Mouse (Mus musculus) liver, embryonic 13.5 days (tissue): ENCODE measurements at regions not wholly inside any gene's neighbourhood (a gene's known extent, or its start where the extent isn't known, plus 50 kb on each side); places are given as distances from the start of the nearest gene placed in this dataset.
A peak's percentile ranks its signal among the peaks of the same experiment; 100 is the strongest.

Experiments
- ATAC-seq: fragments of 200-750 bp; cut with Nextera tagmentation; 2 replicates; pipeline ENCODE4 v1.8.0; 2017; ENCODE audit warnings: low read depth, mild to moderate bottlenecking, moderate number of reproducible peaks, moderate library complexity
- DNase-seq: peaks from one replicate; pipeline ENCODE4 v3.0.0; 2022
- H3K27ac ChIP-seq: fragments of 300-500 bp; sonication (generic); 2 replicates; pipeline ENCODE4 v1.5.1; 2015; ENCODE audit warnings: moderate library complexity, mild to moderate bottlenecking, inconsistent platforms
- H3K27me3 ChIP-seq: fragments of 300-500 bp; sonication (generic); 2 replicates; pipeline ENCODE4 v1.6.1; 2015; ENCODE audit warnings: mild to moderate bottlenecking, inconsistent platforms
- H3K36me3 ChIP-seq: fragments of 300-500 bp; sonication (generic); 2 replicates; pipeline ENCODE4 v1.6.1; 2015; ENCODE audit warnings: mild to moderate bottlenecking, inconsistent platforms
- H3K4me1 ChIP-seq: fragments of 300-500 bp; sonication (generic); replicated peaks from 2 replicates; pipeline ENCODE4 v1.6.1; 2015; ENCODE audit warnings: inconsistent platforms
- H3K4me2 ChIP-seq: fragments of 300-500 bp; sonication (generic); 2 replicates; pipeline ENCODE4 v1.6.1; 2015; ENCODE audit warnings: inconsistent platforms, mild to moderate bottlenecking, moderate library complexity
- H3K4me3 ChIP-seq: fragments of 300-500 bp; sonication (generic); replicated peaks from 2 replicates; pipeline ENCODE4 v1.5.1; 2015; ENCODE audit warnings: mild to moderate bottlenecking, inconsistent platforms
- H3K9ac ChIP-seq: fragments of 300-500 bp; sonication (generic); 2 replicates; pipeline ENCODE4 v1.6.1; 2015; ENCODE audit warnings: mild to moderate bottlenecking, inconsistent platforms
- H3K9me3 ChIP-seq: fragments of 300-500 bp; sonication (generic); replicated peaks from 2 replicates; pipeline ENCODE4 v1.6.1; 2016; ENCODE audit warnings: inconsistent platforms
- WGBS: fragments of 180-500 bp; shearing (Covaris S2); methylation state at CpG from one replicate; pipeline ENCODE4 v1.1.7; 2015; ENCODE audit not compliant: insufficient replicate concordance; 5-methylcytosine and 5-hydroxymethylcytosine counted together

DNA sequence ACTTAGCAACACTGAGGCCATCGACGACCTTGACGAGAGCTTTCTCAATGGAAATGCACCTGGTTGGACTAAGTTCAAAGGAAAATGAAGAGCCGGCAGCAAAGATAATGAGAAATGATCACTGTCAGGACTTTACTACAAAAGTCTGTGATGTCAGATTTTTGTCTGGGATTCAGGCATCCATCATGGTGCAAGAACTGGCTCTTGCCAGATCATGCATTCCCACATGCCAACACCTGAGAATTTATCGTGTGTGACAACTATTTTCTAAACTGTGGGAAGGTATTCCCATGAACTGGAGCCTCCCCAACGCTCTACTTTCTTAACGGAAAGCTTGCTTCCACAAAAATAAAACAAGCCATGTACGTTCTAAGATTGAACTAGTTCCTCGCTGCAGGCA lies 58.1 kb downstream of the Irx6 start:
- Histone ChIP-seq H3K4me2 (no peak overlapping the region), H3K9ac (no peak overlapping the region), H3K27me3 (no peaks in the 10 kb centered on the region), H3K4me3 (no peak overlapping the region), H3K36me3 (no peaks in the 10 kb centered on the region), H3K4me1 (no peaks in the 10 kb centered on the region), H3K9me3 (no peaks in the 10 kb centered on the region), H3K27ac (no peak overlapping the region)
- DNase-seq (no peak), ATAC-seq (no peak)
- WGBS: 67% methylated on average over 9 of the region's 9 CpGs

GRCm38 (mm10) chr8:92735646-92736045 lies 61.6 kb downstream of the Irx6 start:
- ATAC-seq (no peak), DNase-seq (no peak)
- Histone ChIP-seq H3K36me3 (no peaks in the 10 kb centered on the region), H3K27me3 (no peaks in the 10 kb centered on the region), H3K9me3 (no peaks in the 10 kb centered on the region), H3K9ac (no peak overlapping the region), H3K27ac (no peak overlapping the region), H3K4me3 (no peak overlapping the region), H3K4me2 (no peak overlapping the region), H3K4me1 (no peaks in the 10 kb centered on the region)
- 73% methylated on average over 9 of the region's 9 CpGs for WGBS

GRCm38 (mm10) chr8:92738080-92738479 lies 64.0 kb downstream of the Irx6 start:
- Histone ChIP-seq H3K9ac (no peak overlapping the region), H3K4me1 (no peaks in the 10 kb centered on the region), H3K36me3 (no peaks in the 10 kb centered on the region), H3K4me2 (no peak overlapping the region), H3K4me3 (no peak overlapping the region), H3K27me3 (no peaks in the 10 kb centered on the region), H3K9me3 (no peaks in the 10 kb centered on the region), H3K27ac (no peak overlapping the region)
- no peak for ATAC-seq
- no peak for DNase-seq
- WGBS: 29% methylated on average over 1 of the region's 1 CpGs

- no peak overlapping the region for H3K4me2 ChIP-seq
- no peaks in the 10 kb centered on the region for H3K4me1 ChIP-seq
- H3K9ac ChIP-seq: no peak overlapping the region
- H3K9me3 ChIP-seq: no peaks in the 10 kb centered on the region
- WGBS: 82% methylated on average over 9 of the region's 9 CpGs
- ATAC-seq (no peak), DNase-seq (no peak)
- no peak overlapping the region for H3K4me3 ChIP-seq
- H3K36me3 ChIP-seq: no peaks in the 10 kb centered on the region
- no peaks in the 10 kb centered on the region for H3K27me3 ChIP-seq
- no peak overlapping the region for H3K27ac ChIP-seq
These were observed 66.3 kb downstream of the Irx6 start for GRCm38 (mm10) chr8:92740286-92740808.

GRCm38 (mm10) chr8:92741836-92742235 lies 67.7 kb downstream of the Irx6 start:
- Histone ChIP-seq H3K36me3 (no peaks in the 10 kb centered on the region), H3K9ac (no peak overlapping the region), H3K9me3 (no peaks in the 10 kb centered on the region), H3K27ac (no peak overlapping the region), H3K27me3 (no peaks in the 10 kb centered on the region), H3K4me3 (no peak overlapping the region), H3K4me1 (no peaks in the 10 kb centered on the region), H3K4me2 (no peak overlapping the region)
- DNase-seq (no peak), ATAC-seq (no peak)
- 49% methylated on average over 3 of the region's 3 CpGs for WGBS

- H3K36me3 ChIP-seq: no peaks in the 10 kb centered on the region
- no peak overlapping the region for H3K27ac ChIP-seq
- ATAC-seq: no peak
- no peaks in the 10 kb centered on the region for H3K27me3 ChIP-seq
- H3K4me1 ChIP-seq: no peaks in the 10 kb centered on the region
- DNase-seq: no peak
- no peak overlapping the region for H3K4me2 ChIP-seq
- H3K9ac ChIP-seq: no peak overlapping the region
- H3K4me3 ChIP-seq: no peak overlapping the region
- WGBS: 65% methylated on average over 12 of the region's 12 CpGs
- no peaks in the 10 kb centered on the region for H3K9me3 ChIP-seq
These were observed 69.0 kb downstream of the Irx6 start for GRCm38 (mm10) chr8:92743108-92743507.

- H3K27ac ChIP-seq: no peak overlapping the region
- H3K27me3 ChIP-seq: no peaks in the 10 kb centered on the region
- no peak for DNase-seq
- no peak for ATAC-seq
- WGBS: 63% methylated on average over 7 of the region's 7 CpGs
- no peaks in the 10 kb centered on the region for H3K4me1 ChIP-seq
- no peak overlapping the region for H3K4me2 ChIP-seq
- H3K4me3 ChIP-seq: no peak overlapping the region
- H3K36me3 ChIP-seq: no peaks in the 10 kb centered on the region
- no peak overlapping the region for H3K9ac ChIP-seq
- H3K9me3 ChIP-seq: no peaks in the 10 kb centered on the region
These were observed 73.0 kb downstream of the Irx6 start for GRCm38 (mm10) chr8:92747086-92747485.

DNA sequence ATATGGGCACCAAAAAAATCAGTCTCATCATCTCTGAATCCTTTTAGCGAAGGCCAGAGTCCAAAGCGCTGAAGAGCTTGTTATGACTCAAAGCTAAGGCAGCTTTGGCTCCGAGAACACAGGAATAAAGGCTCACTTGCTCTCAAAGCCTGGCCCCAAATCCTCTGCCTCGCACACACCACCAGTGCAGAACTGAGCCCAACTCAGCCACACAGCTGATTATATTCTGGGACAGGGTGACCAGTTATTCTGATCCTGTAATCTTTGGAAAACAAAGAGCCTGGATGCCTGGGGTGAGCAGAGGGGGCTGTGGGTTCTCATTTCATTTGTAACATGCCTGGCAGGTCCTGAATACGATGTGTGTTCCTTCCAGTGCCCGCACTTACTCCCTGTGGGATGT lies 73.9 kb downstream of the Irx6 start:
- Histone ChIP-seq H3K9me3 (no peaks in the 10 kb centered on the region), H3K4me3 (no peak overlapping the region), H3K27ac (no peak overlapping the region), H3K4me2 (no peak overlapping the region), H3K27me3 (no peaks in the 10 kb centered on the region), H3K4me1 (no peaks in the 10 kb centered on the region), H3K9ac (no peak overlapping the region), H3K36me3 (no peaks in the 10 kb centered on the region)
- no peak for ATAC-seq
- WGBS: 67% methylated on average over 6 of the region's 6 CpGs
- no peak for DNase-seq

GRCm38 (mm10) chr8:92759848-92760247 lies 67.2 kb upstream of the Mmp2 start:
- no peak overlapping the region for H3K4me2 ChIP-seq
- no peak for DNase-seq
- no peaks in the 10 kb centered on the region for H3K36me3 ChIP-seq
- H3K4me3 ChIP-seq: no peak overlapping the region
- no peaks in the 10 kb centered on the region for H3K9me3 ChIP-seq
- no peak overlapping the region for H3K27ac ChIP-seq
- no peak overlapping the region for H3K9ac ChIP-seq
- WGBS: 49% methylated on average over 3 of the region's 3 CpGs
- H3K4me1 ChIP-seq: no peaks in the 10 kb centered on the region
- H3K27me3 ChIP-seq: no peaks in the 10 kb centered on the region
- no peak for ATAC-seq

DNA sequence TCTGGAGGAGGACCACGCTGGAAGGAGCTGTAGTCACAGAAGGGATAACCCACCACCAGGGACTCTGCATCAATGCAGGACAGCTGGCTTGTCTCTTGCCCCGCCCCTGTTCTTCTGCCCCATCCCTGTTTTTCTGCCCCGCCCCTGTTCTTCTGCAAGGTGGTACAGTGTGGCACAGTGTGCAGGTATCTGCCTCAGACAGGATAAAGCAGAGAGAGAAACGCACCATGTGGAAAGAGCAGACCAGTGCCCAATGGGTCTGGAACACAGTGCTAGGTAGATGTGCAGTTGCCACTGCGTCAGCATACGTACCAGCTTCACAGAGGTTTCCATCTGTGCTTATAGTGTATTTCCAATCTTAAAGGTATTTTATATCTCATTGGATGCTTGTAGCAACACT lies 66.2 kb upstream of the Mmp2 start:
- 69% methylated on average over 6 of the region's 6 CpGs for WGBS
- no peak for DNase-seq
- Histone ChIP-seq H3K4me3 (no peak overlapping the region), H3K9ac (no peak overlapping the region), H3K9me3 (no peaks in the 10 kb centered on the region), H3K4me2 (no peak overlapping the region), H3K27ac (no peak overlapping the region), H3K4me1 (no peaks in the 10 kb centered on the region), H3K27me3 (no peaks in the 10 kb centered on the region), H3K36me3 (no peaks in the 10 kb centered on the region)
- no peak for ATAC-seq

- no peak overlapping the region for H3K9ac ChIP-seq
- WGBS: 17% methylated on average over 18 of the region's 18 CpGs
- H3K4me1 ChIP-seq: no peaks in the 10 kb centered on the region
- no peaks in the 10 kb centered on the region for H3K27me3 ChIP-seq
- DNase-seq (no peak), ATAC-seq (no peak)
- no peaks in the 10 kb centered on the region for H3K36me3 ChIP-seq
- no peak overlapping the region for H3K27ac ChIP-seq
- H3K4me2 ChIP-seq: 0 out of 2 replicates have a peak overlapping the region, but pooled peaks have one; percentile 5
- H3K9me3 ChIP-seq: no peaks in the 10 kb centered on the region
- no peak overlapping the region for H3K4me3 ChIP-seq
These were observed 65.0 kb upstream of the Mmp2 start for GRCm38 (mm10) chr8:92761959-92762600.
